Mouse (Mus musculus) forebrain, embryonic 10.5 days (tissue): ENCODE results near the gene Omp. TPM values are rescaled to one million over a fixed set of nuclear protein-coding genes. Genes with fewer than 3 reads are reported as not detected.
A peak's percentile ranks its signal among the peaks of the same experiment; 100 is the strongest.

Experiments
- DNase-seq: peaks from one replicate; pipeline ENCODE4 v3.0.0-alpha.2; 2017; ENCODE audit warnings: low spot score; ENCODE audit errors: extremely low spot score
- H3K27ac ChIP-seq: fragments of 300-500 bp; sonication (generic); 2 replicates; pipeline ENCODE4 v1.5.1; 2016; ENCODE audit warnings: mild to moderate bottlenecking
- H3K27me3 ChIP-seq: fragments of 300-500 bp; sonication (generic); 2 replicates; pipeline ENCODE4 v1.6.1; 2016; ENCODE audit warnings: mild to moderate bottlenecking; ENCODE audit not compliant: poor library complexity, severe bottlenecking
- H3K36me3 ChIP-seq: fragments of 300-500 bp; sonication (generic); replicated peaks from 2 replicates; pipeline ENCODE4 v1.6.1; 2016; ENCODE audit warnings: mild to moderate bottlenecking, moderate library complexity
- H3K4me1 ChIP-seq: fragments of 300-500 bp; sonication (generic); 2 replicates; pipeline ENCODE4 v1.6.1; 2016
- H3K4me3 ChIP-seq: fragments of 300-500 bp; sonication (generic); 2 replicates; pipeline ENCODE4 v1.5.1; 2016; ENCODE audit warnings: mild to moderate bottlenecking, moderate library complexity
- H3K9me3 ChIP-seq: fragments of 300-500 bp; sonication (generic); 2 replicates; pipeline ENCODE4 v1.6.1; 2016; ENCODE audit warnings: mild to moderate bottlenecking, moderate library complexity
- WGBS: fragments of 180-500 bp; shearing (Covaris S2); methylation state at CpG from one replicate; pipeline ENCODE4 v1.1.7; 2016; 5-methylcytosine and 5-hydroxymethylcytosine counted together
- polyA plus RNA-seq: library from polyadenylated mRNA; unstranded; fragments of >200 nt; fragmentation: Nextera tagmentation; extraction: Ambion mirVana; gene quantifications from 2 replicates; pipeline ENCODE4 v1.2.1, GENCODE M21; 2016

Omp gene
- polyA plus RNA-seq, 1 experiment from 2014 or later: 0.19 TPM

DNA sequence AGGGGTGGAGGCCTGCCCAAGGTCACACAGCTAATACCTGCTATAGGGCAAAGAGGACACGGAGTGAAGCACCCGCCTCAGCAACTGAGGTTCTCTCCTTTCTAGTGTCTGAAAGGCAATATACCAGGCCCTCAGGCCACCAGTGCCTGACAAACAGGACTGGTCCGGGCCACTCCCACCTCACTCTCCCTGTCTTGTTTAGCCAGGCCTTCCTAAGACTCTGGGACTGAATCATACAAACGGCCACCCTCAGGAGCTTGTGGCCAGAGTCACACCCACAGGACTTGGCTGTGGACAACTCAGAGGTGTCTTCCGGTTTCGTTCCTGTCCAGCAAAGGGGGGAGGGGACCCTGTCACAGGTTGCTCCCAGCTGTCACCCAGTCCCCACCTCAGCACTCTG is 16.9 kb upstream of the Omp start:
- DNase-seq: no peak
- 83% methylated on average over 6 of the region's 6 CpGs for WGBS
- Histone ChIP-seq H3K36me3 (no peaks in the 10 kb centered on the region), H3K4me1 (peaks cover 52% of the 10 kb centered on the region), H3K4me3 (no peak overlapping the region), H3K27me3 (no peaks in the 10 kb centered on the region), H3K27ac (no peak overlapping the region), H3K9me3 (no peaks in the 10 kb centered on the region)

DNA sequence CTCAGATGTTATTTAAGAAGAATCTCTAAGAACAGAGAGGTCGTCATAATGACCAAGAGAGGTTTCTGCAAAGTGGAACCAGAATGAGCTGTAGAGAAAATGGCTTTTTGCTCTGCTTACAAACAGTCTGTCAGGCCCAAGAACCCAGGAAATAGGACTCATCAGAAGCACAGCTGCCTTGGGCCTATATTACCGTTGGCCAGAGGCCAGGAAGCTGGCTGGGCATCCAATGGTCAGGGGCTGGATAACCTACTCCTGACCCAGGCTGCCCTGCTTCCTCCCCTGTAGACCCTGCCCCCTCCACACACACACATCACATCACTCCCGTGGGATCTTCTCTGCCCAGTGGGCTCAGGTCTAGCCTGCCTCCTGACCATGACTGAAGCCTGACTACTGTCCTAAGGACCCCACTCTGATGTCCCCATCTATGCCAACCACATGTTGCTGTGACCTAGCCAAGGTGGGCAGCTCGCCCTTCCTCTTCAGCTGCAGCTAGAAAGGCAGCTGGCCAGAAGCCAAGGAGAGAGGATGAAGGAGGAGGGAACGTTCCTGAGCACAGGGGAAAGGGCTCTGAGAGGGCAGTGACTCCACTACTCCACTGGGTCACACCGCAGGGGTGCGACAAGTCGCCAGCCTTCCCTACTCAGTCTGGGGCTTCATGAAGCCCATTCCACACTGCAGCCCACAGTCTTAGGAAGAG is 14.9 kb upstream of the Omp start:
- no peak for DNase-seq
- H3K27me3 ChIP-seq: 0 out of 2 replicates have a peak, but pooled peaks cover 3% of the 10 kb centered on the region
- H3K36me3 ChIP-seq: no peaks in the 10 kb centered on the region
- peak overlapping the region; percentile 51; the same call in 1 of the 2 replicates for H3K27ac ChIP-seq
- peaks cover 61% of the 10 kb centered on the region for H3K4me1 ChIP-seq
- H3K9me3 ChIP-seq: no peaks in the 10 kb centered on the region
- 61% methylated on average over 8 of the region's 8 CpGs for WGBS
- no peak overlapping the region for H3K4me3 ChIP-seq

DNA sequence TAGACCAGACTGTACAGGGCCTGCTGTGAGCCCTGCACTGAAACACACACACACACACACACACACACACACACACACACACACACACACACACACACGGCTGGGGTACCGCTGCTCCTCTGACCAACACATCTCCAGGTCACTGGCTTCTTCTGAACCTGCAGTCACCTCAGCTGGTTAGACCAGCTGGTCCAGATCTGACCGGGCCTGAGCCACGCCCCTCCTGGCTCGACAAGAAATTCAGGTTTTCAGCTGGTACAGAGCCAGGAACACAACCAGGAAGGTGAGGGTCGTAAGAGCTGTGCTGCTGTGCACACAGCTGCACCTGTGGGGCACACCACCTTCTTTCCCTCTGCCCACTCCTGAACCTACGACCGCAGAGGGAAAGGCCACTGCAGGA is 13.2 kb upstream of the Omp start:
- Histone ChIP-seq H3K27ac (no peak overlapping the region), H3K4me3 (no peak overlapping the region), H3K27me3 (0 out of 2 replicates have a peak, but pooled peaks cover 3% of the 10 kb centered on the region), H3K9me3 (no peaks in the 10 kb centered on the region), H3K36me3 (no peaks in the 10 kb centered on the region), H3K4me1 (peaks cover 54% of the 10 kb centered on the region)
- DNase-seq: no peak
- WGBS: 59% methylated on average over 8 of the region's 8 CpGs

DNA sequence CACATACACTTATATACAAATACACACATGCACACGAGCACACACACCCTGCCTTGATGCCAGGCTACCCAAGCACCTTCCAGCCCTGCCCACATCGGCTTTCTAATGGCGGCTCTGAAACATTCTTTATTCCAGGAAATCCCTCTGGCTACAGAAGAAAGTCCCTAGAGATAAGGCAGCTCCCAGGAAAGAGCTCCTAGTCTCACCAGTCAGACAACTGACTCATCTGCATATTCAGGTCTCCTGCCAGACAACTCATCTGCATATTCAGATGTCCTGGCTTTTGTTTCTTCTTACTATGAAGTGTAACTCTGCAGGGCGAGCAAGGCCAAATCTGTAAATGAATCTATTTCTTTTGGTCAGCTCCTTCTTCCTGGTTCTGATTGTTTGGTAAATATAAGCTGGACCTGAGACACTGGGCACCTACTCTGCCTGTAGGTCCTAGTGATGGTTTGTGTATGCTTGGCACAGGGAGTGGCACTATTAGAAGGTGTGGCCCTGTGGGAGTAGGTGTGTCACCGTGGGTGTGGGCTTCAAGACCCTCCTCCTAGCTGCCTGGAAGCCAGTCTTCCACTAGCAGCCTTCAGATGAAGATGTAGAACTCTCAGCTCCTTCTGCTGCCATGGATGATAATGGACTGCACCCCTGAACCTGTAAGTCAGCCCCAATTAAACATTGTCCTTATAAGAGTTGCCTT is 12.5 kb upstream of the Omp start:
- DNase-seq: no peak
- Histone ChIP-seq H3K27ac (no peak overlapping the region), H3K4me3 (no peak overlapping the region), H3K4me1 (peaks cover 54% of the 10 kb centered on the region), H3K9me3 (no peaks in the 10 kb centered on the region), H3K27me3 (0 out of 2 replicates have a peak, but pooled peaks cover 4% of the 10 kb centered on the region), H3K36me3 (no peaks in the 10 kb centered on the region)
- WGBS: 70% methylated on average over 5 of the region's 5 CpGs

DNA sequence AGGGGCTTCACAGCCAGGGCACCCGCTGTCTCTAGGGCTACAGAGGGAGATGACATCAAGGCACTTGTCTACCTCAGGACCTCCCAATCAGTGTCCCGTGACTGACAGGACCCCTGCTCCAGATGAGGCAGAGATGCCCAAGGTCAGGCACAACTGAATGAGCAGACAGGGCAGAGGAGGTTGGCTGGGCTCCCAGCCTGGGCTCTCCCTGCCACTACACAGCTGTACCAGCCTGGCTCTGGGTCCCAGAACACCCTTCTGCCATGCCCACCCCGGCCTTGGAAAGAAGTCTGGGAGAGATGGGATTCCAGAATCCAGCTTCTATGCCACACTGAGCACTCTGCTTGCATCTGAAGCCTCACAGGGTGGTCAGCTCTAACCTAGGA is 11.0 kb upstream of the Omp start:
- Histone ChIP-seq H3K4me3 (no peak overlapping the region), H3K27ac (peak overlapping the region; percentile 48), H3K36me3 (no peaks in the 10 kb centered on the region), H3K4me1 (peaks cover 57% of the 10 kb centered on the region), H3K27me3 (0 out of 2 replicates have a peak, but pooled peaks cover 10% of the 10 kb centered on the region), H3K9me3 (no peaks in the 10 kb centered on the region)
- WGBS: 63% methylated on average over 3 of the region's 3 CpGs
- no peak for DNase-seq

DNA sequence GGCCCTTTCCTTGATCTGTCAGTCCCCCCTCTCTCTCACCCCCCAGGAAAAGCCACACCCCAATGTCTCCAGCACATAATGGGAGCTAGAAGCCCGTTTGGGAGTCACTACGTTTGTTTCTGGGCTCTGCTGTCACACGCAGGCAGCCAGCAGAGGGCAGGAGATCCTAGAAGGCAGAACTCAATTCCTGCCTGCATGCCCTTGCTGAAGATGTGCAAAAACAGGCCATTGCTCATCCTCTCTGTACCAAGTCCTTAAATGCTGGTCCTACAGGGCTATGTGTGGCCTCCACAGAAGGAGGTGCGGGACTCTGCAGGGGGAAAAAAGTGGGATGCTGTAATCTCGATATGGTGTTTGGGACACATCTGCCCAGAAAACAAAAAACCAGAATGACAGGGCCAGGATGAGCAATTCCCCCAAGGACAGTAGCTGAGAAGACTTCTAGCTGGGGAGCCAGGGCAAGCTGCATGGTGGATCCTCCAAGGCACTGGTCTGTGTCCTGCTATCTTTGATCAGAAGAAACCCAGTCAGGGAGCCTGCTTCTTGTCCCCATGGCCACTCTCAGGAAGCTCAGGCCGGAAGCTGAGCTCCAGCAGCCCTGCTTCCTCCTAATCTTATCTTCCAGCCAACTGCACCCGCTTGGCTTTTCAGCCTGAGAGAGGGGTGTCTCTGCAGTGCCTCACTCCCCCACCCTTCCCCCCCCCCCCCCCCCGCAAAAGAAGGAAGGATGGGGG is 10.4 kb upstream of the Omp start:
- peak; percentile 59 for DNase-seq
- H3K27ac ChIP-seq: peak overlapping the region; percentile 48; the same call in 1 of the 2 replicates
- H3K36me3 ChIP-seq: no peaks in the 10 kb centered on the region
- H3K4me3 ChIP-seq: no peak overlapping the region
- H3K27me3 ChIP-seq: 0 out of 2 replicates have a peak, but pooled peaks cover 10% of the 10 kb centered on the region
- H3K4me1 ChIP-seq: peaks cover 51% of the 10 kb centered on the region
- WGBS: 22% methylated on average over 7 of the region's 8 CpGs
- no peaks in the 10 kb centered on the region for H3K9me3 ChIP-seq

DNA sequence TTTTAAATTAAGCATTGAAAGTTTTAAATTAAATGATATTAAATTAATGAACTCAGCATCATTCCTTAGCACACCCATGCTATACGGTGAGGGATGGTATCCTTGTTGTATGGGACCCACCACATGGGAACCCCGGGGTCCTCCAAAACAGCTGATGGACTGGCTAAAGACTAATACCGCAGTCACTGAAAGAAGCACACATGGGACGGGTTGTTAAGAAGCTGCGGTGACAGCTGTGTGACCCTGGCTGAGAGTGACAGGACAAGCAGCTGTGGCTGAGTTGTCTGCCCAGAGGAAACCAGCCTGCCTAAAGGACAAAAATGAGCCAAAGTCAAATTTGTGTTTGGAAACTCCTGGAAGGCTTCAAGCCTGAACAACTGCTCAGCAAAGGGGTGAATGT is 8.6 kb upstream of the Omp start:
- no peak overlapping the region for H3K27ac ChIP-seq
- 94% methylated on average over 5 of the region's 5 CpGs for whole genome bisulfite sequencing
- H3K9me3 ChIP-seq: no peaks in the 10 kb centered on the region
- H3K36me3 ChIP-seq: no peaks in the 10 kb centered on the region
- no peak for DNase-seq
- peaks cover 50% of the 10 kb centered on the region for H3K4me1 ChIP-seq
- H3K27me3 ChIP-seq: 0 out of 2 replicates have a peak, but pooled peaks cover 10% of the 10 kb centered on the region
- no peak overlapping the region for H3K4me3 ChIP-seq

DNA sequence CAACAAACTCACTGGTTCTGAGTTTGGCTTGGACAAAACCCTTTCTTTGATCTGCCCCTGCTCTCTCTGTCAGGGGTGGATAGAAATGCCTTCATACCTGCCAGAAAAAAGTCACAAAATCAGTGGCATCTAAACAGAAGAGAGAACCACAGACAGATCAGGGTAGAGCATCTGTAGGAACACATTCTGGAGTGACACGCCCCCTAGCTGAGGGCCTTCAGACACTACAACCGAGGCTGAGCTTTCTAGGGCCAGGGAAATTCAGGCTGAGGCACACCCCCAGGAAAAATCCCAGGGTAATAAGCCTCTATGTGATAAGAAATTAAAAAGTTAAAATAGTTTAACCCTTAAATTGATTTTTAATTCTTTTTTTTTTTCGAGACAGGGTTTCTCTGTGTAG is 8.0 kb upstream of the Omp start:
- no peak overlapping the region for H3K4me3 ChIP-seq
- no peak for DNase-seq
- peaks cover 46% of the 10 kb centered on the region for H3K4me1 ChIP-seq
- no peaks in the 10 kb centered on the region for H3K9me3 ChIP-seq
- H3K36me3 ChIP-seq: no peaks in the 10 kb centered on the region
- H3K27me3 ChIP-seq: 0 out of 2 replicates have a peak, but pooled peaks cover 10% of the 10 kb centered on the region
- no peak overlapping the region for H3K27ac ChIP-seq
- 31% methylated on average over 3 of the region's 3 CpGs for WGBS

DNA sequence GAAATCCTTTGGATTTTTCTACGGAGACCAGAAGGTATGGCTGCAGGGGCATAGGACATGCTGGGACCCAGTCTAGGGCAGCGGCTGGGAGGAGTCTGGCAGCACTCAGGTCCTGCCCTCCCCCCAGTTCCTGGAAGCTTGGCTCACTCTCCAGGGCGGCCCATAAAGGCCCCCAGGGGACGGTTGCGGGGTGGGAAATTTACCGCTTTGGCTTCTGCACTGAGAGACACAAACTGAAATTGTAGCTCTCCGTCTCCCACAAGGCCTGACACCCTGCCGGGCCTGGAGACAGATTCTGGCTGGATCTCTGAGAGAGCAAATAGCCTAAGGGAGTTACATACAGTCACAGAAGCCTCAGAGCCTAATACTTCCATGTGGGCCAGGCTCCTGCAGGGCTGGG is 7.1 kb upstream of the Omp start:
- Histone ChIP-seq H3K9me3 (no peaks in the 10 kb centered on the region), H3K4me1 (peaks cover 44% of the 10 kb centered on the region), H3K36me3 (no peaks in the 10 kb centered on the region), H3K27ac (no peak overlapping the region), H3K4me3 (no peak overlapping the region), H3K27me3 (0 out of 2 replicates have a peak, but pooled peaks cover 10% of the 10 kb centered on the region)
- no peak for DNase-seq
- 71% methylated on average over 8 of the region's 8 CpGs for WGBS

DNA sequence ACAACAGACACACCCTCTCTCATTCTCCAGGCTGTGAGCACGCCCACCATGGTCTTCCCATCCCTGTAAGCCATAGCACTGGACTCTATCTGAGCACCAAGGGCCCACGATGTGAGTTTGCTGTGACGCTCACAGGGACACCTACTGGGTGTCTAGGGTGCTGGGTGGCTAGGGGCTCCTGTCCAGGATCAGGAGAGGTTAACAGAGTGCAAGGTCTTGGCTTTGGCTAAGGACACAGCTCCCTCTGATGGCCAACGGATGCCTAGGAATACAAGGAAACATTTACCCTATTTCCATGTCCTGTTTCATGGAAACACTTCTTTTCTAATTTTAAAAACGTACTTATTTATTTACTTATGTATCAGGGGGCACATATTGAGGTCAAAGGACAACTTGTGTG is 5.2 kb upstream of the Omp start:
- DNase-seq: no peak
- H3K36me3 ChIP-seq: no peaks in the 10 kb centered on the region
- no peak overlapping the region for H3K4me3 ChIP-seq
- 45% methylated on average over 5 of the region's 5 CpGs for WGBS
- H3K9me3 ChIP-seq: no peaks in the 10 kb centered on the region
- H3K4me1 ChIP-seq: peaks cover 33% of the 10 kb centered on the region
- no peak overlapping the region for H3K27ac ChIP-seq
- 0 out of 2 replicates have a peak, but pooled peaks cover 7% of the 10 kb centered on the region for H3K27me3 ChIP-seq

DNA sequence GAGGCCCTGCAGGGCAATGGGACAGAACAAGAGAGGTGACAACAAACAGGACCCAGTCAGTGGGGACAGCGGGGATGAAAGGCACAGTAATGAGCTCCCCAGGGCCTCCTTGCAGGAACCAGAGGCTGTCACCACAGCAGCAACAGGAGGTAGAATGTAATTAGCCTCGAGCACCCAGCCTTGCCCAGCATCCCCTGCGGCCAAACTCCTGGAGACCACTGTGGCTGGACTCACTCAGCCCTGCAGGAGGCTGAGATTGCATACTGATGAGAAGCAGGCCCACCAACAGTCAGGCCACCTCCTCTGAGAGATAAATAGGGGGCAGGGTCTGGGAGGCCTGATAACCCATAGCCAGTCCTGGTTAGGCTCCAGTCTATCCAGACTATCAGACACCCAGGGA is 4.5 kb upstream of the Omp start:
- WGBS: 24% methylated on average over 3 of the region's 3 CpGs
- Histone ChIP-seq H3K4me3 (no peak overlapping the region), H3K27me3 (0 out of 2 replicates have a peak, but pooled peaks cover 7% of the 10 kb centered on the region), H3K27ac (0 out of 2 replicates have a peak overlapping the region, but pooled peaks have one; percentile 53), H3K4me1 (peaks cover 30% of the 10 kb centered on the region), H3K36me3 (no peaks in the 10 kb centered on the region), H3K9me3 (no peaks in the 10 kb centered on the region)
- DNase-seq: no peak

DNA sequence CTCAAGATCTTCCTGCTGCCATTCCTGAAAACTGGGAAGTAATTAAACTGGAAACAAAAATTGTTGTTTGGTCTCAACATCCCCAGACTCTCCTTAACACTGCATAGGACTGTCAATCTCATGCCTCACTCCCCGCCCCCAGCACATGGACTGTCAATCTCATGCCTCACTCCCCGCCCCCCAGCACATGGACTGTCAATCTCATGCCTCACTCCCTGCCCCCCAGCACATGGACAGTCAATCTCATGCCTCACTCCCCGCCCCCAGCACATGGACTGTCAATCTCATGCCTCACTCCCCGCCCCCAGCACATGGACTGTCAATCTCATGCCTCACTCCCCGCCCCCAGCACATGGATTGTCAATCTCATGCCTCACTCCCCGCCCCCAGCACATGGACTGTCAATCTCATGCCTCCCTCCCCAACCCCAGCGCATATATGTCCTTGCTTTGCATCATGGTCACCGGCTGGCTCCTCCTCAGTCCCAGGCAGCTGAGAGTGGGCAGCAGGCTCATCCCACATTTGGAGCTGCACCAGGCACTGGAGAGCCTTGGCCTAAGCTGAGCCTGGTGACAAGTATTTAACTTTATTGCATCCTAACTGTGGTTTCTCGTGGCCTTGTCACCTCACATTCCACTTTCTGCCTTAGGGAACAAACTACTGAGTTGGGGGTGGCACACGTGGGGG is 3.6 kb upstream of the Omp start:
- H3K4me3 ChIP-seq: no peak overlapping the region
- H3K27ac ChIP-seq: peak overlapping the region; percentile 53; the same call in 1 of the 2 replicates
- H3K9me3 ChIP-seq: no peaks in the 10 kb centered on the region
- H3K27me3 ChIP-seq: 0 out of 2 replicates have a peak, but pooled peaks cover 7% of the 10 kb centered on the region
- peaks cover 30% of the 10 kb centered on the region for H3K4me1 ChIP-seq
- H3K36me3 ChIP-seq: no peaks in the 10 kb centered on the region
- no peak for DNase-seq
- WGBS: 81% methylated on average over 10 of the region's 10 CpGs
